Mouse (Mus musculus) retina, embryonic 14.5 days (tissue): ENCODE measurements around the gene Clpp.
A peak's percentile ranks its signal among the peaks of the same experiment; 100 is the strongest.

Source experiments
- DNase-seq: peaks from one replicate; pipeline ENCODE4 v3.0.0-alpha.2; 2015; ENCODE audit warnings: low spot score

Clpp gene

GRCm38 (mm10) chr17:56988441-56988840 is 1.7 kb upstream of the Clpp start:
- no peak for DNase-seq

- peak; percentile 2 for DNase-seq
Measured at GRCm38 (mm10) chr17:56988921-56989430, 1.1 kb upstream of the Clpp start.

- DNase-seq = peak; percentile 89
Measured at GRCm38 (mm10) chr17:56989467-56990114, 514 bp upstream of the Clpp start.

DNA sequence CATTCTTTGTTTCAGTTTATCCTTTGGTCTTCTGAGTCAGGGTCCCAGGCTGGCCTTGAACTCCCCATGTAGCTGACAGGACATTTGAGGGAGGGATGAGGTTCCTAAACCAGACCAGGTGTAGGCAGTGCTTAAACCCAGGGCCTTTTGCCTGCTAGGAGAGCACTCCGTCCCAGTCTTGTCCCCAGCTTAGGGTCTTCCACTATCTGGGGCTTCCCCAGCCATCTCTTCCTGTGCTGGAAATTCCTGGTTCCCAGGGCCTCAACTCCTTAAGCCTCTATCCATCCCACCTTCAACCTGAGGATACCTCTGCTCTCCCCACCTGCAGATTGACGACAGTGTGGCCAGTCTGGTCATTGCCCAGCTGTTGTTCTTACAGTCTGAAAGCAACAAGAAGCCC is 861 bp downstream of the Clpp start:
- DNase-seq = no peak

GRCm38 (mm10) chr17:56995046-56995445 is 4.9 kb downstream of the Clpp start:
- no peak for DNase-seq

DNA sequence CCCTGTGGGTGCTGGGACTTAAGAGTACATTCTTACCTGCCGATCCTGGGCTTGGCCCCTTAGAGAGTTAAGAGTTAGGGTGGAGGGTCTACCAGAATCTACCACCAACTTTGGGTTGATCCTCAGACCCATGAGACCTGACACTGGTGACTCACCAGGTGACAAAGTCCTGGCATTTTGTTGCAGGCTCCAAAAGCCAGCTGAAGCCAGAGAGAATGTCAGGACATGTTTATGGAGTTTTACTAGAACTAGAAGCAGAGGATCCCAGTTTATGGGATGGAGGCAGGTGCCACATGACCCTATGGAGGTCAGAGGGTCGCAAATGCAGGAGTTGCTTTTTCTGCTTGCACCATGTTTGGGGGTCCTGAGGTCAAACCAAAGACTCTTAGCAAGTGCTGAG is 6.4 kb downstream of the Clpp start:
- DNase-seq = no peak

- peak; percentile 98 for DNase-seq
Measured at GRCm38 (mm10) chr17:56997029-56997667, 7.0 kb downstream of the Clpp start, which contains the start of gene Alkbh7. TSS of gene Alkbh7 (plus strand) at chr17:56997339.

DNA sequence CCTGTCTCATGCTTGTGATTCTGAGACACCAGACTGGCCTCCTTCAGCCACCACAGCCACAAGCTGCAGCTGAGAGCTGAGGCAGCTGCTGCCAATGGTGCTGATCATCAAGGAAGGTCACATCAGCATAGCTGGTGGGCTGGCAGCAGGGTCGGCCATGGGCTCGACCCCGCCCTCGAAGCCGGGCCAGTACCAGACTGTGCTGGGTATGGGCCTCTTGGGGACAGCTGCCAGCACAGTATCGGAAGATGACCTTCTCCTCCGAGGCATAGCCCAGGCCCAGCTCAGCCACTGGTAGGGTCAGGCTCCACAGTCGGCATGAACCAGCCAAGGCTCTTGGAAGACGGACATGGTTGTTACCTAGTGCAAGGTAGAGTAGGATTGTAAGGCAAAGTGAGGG is 9.3 kb downstream of the Clpp start:
- no peak for DNase-seq

- no peak for DNase-seq
Measured at GRCm38 (mm10) chr17:56999968-57000609, 10.0 kb downstream of the Clpp start, which contains the start of gene Pspn. TSS of gene Pspn (minus strand) at chr17:57000018.

GRCm38 (mm10) chr17:57001228-57001627 is 11.1 kb downstream of the Clpp start:
- no peak for DNase-seq

DNA sequence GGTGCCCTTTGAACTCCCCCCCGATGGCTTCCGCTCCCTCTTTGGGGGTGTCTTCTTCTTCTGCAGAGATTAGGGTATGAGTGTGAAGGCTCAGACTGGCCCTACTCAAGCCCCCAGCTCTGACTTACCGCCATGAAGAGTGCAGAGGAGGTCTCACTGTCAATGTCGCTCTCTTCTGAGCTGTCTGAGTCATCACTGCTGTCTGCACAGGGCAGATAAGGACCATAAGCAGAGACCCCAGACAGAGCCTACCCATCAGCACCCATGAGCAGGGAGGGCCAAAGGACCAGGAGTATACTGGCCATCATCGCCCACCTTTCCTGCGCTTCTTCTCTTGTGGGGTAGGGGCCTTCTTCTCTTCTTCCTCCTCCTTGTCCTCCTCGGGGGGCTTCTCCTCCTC is 13.9 kb downstream of the Clpp start:
- no peak for DNase-seq

DNA sequence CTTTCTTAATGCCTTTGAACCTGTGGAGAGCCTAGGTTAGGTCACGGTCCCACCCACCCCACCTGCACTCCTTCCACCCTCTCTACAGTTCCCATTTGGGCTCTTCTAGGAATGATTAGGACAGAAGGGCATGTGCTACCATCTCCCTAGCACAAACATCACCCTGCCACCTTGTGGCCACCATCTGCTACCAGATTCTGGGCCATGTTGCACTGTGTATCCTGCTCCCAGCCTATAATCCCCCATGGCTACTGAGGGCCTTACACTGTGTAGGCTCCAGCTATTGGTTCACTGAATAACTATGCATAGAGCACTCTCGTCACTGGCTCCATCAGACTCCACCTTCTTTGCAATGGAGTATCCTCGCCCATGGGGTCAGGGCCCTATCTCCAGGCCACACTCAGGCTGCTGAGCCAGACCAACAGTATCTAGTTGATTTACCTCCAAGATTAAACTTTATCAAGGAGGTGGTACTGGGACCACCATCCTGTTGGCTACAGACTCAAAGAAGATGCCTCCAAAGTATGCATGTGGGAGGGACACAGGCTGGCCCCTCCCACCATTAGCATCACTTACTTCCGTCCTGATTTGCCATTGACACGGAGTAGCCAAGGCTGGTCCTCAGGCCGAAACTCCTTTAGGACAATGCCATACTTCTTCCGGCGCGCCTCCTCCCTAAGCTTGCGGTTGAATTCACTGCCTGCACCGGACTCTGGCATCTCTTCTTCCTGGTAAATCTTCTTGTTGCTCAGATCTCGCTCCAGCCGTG is 17.2 kb downstream of the Clpp start:
- DNase-seq = peak; percentile 48

- no peak for DNase-seq
Measured at GRCm38 (mm10) chr17:57010911-57011235, 20.8 kb downstream of the Clpp start.

DNA sequence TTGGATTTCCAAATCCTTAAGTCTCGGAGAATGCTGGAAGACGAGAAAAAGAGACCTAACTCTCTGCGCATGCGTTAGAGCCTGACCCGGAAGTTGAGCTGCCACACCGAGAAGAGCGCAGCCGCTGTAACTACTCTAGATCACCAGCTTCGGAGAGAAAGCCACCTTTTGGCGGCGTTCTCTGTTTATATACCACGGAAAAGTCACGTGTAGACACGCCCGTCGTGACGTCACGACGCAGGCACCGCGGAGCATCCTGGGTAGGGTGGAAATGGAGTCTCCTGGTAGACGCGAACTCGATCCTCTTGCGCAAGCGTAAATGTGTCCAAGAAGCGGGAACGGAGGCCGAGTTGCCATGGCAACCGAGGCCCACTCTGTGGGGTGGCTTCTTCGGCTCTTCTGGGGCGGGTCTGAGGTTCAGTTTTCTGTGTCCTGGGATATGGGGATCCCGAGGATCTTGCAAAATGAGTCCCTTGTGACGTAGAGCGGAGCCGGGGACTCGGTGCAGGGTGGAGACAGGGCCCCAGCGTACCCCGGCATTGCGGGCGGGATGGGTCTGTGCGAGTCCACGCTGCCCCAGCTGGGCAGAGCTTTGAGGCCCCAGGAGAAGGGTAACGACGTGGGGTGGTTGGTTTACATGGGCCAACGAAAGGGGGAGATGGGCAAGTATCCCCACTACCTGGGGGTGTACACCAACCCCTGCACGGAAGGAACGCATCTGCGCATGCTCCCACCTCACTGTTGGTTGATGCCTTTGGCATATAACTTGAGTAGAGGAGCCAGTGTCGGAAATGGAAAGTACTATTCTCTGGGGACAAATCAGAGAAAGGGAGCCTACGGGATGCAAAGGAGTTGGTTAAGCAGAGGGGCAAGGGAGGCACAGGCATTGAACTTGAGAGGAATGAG is 21.4 kb downstream of the Clpp start, which contains the start of the genes Gtf2f1 and Gm17949:
Gtf2f1 (minus strand) TSS at position 53 of the 906 bp plus-strand sequence.
Gm17949 (plus strand) TSS at position 234 of the 906 bp plus-strand sequence.
- peak; percentile 99 for DNase-seq

- no peak for DNase-seq
Measured at GRCm38 (mm10) chr17:57012245-57012795, 22.2 kb downstream of the Clpp start.

DNA sequence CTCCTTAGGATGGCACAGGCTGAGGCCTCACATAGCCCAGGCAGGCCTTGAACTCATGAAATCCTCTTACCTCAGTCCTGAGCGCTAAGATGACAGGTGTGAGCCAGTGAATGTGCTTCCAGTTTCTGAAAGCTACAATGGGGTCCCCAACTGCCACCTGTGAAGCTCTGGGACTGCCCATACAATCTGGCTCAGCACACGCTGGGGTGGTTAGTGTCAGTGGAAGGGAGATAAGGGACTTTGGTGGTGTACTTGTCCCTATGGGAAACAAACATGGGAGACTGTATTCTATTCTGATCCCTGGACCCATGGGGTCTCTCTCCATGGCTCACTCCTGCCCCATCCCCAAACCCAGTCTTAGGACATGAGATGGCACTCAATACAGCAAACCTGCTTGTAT is 29.6 kb downstream of the Clpp start:
- no peak for DNase-seq

DNA sequence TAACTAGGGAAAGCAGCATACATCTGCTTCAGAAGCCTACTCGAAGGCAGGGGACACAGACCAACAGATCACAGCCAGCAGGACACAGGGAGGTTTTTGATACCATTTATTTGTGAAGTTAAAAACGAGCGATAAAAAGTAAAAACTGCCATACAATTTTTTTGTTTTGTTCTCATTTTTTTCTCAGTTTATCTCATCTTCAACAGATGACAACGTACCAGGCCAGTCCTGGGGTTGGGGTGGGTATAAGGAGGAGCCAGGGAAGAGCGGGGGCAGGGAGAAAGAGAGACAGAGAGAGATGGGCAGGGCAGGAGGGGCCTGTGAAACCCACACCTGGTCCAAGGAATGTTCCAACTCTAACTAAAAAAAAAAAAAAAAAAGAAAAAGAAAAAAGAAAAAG is 30.9 kb downstream of the Clpp start:
- no peak for DNase-seq

DNA sequence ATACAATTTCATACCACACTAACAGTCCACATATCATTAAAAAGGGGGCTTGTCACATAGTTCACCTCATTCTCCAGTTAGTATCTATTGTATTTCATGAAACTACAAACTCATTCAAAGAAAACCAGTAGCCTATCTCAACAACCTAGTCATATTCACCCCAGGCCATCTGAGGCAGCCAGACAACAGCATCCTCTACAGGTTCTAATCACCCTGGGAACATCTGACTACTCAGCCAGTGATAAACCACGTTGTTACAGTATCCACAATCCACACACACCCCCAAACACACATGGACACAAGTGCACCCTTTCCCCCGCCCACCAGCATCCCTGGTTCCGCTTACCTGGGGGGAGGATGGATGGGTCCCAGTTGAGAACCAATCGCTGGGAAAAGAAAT is 37.4 kb downstream of the Clpp start:
- no peak for DNase-seq

GRCm38 (mm10) chr17:57029691-57030090 is 39.6 kb downstream of the Clpp start:
- no peak for DNase-seq

GRCm38 (mm10) chr17:57030931-57031660 is 41.0 kb downstream of the Clpp start, which contains the start of gene Khsrp:
TSS of gene Khsrp (minus strand) at chr17:57031522.
- peak; percentile 54 for DNase-seq
